Mouse (Mus musculus) cerebellum, postnatal 14 days (tissue): ENCODE measurements around the gene Tmem273.
A peak's percentile ranks its signal among the peaks of the same experiment; 100 is the strongest.

Experiments used
- DNase-seq, 2 experiments: peaks; one replicate each; pipeline ENCODE4 v3.0.0; 2021; ENCODE audit warnings: mixed read lengths in 2 of 2

The Tmem273 gene

GRCm38 (mm10) chr14:32861149-32861581, 75.4 kb downstream of the Tmem273 start:
- DNase-seq: peak in 1 of 2 experiments; percentile 43

GRCm38 (mm10) chr14:32861656-32862055, 75.9 kb downstream of the Tmem273 start:
- DNase-seq: no peak

- DNase-seq: no peak
These were observed 79.6 kb downstream of the Tmem273 start for GRCm38 (mm10) chr14:32865331-32865730.
